Mouse (Mus musculus) embryonic facial prominence, embryonic 12.5 days (tissue): ENCODE measurements around the gene Gns. TPM values are rescaled to one million over a fixed set of nuclear protein-coding genes. Genes with fewer than 3 reads are reported as not detected.
A peak's percentile ranks its signal among the peaks of the same experiment; 100 is the strongest.

ENCODE experiments used
- ATAC-seq: fragments of 200-750 bp; cut with Nextera tagmentation; 2 replicates; pipeline ENCODE4 v1.8.0; 2017; ENCODE audit not compliant: insufficient number of reproducible peaks, insufficient read depth, low FRiP score, low TSS enrichment
- H3K27ac ChIP-seq: fragments of 300-500 bp; sonication (generic); 2 replicates; pipeline ENCODE4 v1.5.1; 2016; ENCODE audit warnings: mild to moderate bottlenecking
- H3K27me3 ChIP-seq: fragments of 300-500 bp; sonication (generic); 2 replicates; pipeline ENCODE4 v1.6.1; 2016; ENCODE audit warnings: mild to moderate bottlenecking, moderate library complexity
- H3K36me3 ChIP-seq: fragments of 300-500 bp; sonication (generic); 2 replicates; pipeline ENCODE4 v1.6.1; 2016; ENCODE audit warnings: mild to moderate bottlenecking
- H3K4me1 ChIP-seq: fragments of 300-500 bp; sonication (generic); 2 replicates; pipeline ENCODE4 v1.6.1; 2016
- H3K4me2 ChIP-seq: fragments of 300-500 bp; sonication (generic); replicated peaks from 2 replicates; pipeline ENCODE4 v1.6.1; 2016; ENCODE audit warnings: mild to moderate bottlenecking, moderate library complexity
- H3K4me3 ChIP-seq: fragments of 300-500 bp; sonication (generic); 2 replicates; pipeline ENCODE4 v1.5.1; 2016; ENCODE audit warnings: mild to moderate bottlenecking
- H3K9ac ChIP-seq: fragments of 300-500 bp; sonication (generic); 2 replicates; pipeline ENCODE4 v1.6.1; 2016; ENCODE audit warnings: mild to moderate bottlenecking, moderate library complexity
- H3K9me3 ChIP-seq: fragments of 300-500 bp; sonication (generic); 2 replicates; pipeline ENCODE4 v1.6.1; 2016; ENCODE audit warnings: mild to moderate bottlenecking, moderate library complexity
- WGBS: fragments of 180-500 bp; shearing (Covaris S2); methylation state at CpG from one replicate; pipeline ENCODE4 v1.1.7; 2016; 5-methylcytosine and 5-hydroxymethylcytosine counted together
- polyA plus RNA-seq: library from polyadenylated mRNA; unstranded; fragments of >200 nt; fragmentation: Nextera tagmentation; extraction: Ambion mirVana; gene quantifications from 2 replicates; pipeline ENCODE4 v1.2.1, GENCODE M21; 2016

Gene Gns
- polyA plus RNA-seq, 1 experiment from 2014 or later, result 55.6 TPM

- Histone ChIP-seq H3K36me3 (no peaks in the 10 kb centered on the region), H3K4me1 (peaks cover 69% of the 10 kb centered on the region), H3K9ac (no peak overlapping the region), H3K4me2 (peak overlapping the region; percentile 40), H3K9me3 (no peaks in the 10 kb centered on the region), H3K27me3 (no peaks in the 10 kb centered on the region), H3K27ac (peak overlapping the region; percentile 79), H3K4me3 (no peak overlapping the region)
- ATAC-seq, result no peak
- WGBS, result 21% methylated on average over 28 of the region's 28 CpGs
Observed at GRCm38 (mm10) chr10:121435546-121436257, 70.8 kb downstream of the Gns start.

DNA sequence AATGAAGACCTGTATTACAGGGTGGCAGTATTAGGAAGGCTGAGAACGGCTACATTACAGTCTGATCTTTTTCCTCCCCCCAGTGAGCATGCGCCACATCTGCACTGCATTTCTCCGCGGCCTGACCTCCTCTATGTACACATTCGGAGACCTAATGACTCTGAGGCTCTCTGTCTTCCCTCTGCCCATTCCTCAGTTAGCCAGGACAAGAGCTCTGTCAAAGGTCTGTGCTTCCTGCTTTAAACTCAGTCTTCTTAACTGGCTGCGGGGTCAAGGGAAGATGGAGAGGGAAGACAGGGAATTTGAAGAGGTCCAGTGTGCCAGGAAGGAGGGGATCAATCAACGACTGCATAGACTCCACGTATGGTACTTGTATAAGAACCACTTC is 71.4 kb downstream of the Gns start:
- H3K36me3 ChIP-seq, result no peaks in the 10 kb centered on the region
- 14% methylated on average over 8 of the region's 8 CpGs for WGBS
- no peak overlapping the region for H3K4me3 ChIP-seq
- H3K27me3 ChIP-seq, result no peaks in the 10 kb centered on the region
- no peak overlapping the region for H3K9ac ChIP-seq
- H3K4me1 ChIP-seq, result peaks cover 66% of the 10 kb centered on the region
- peak overlapping the region; percentile 40 for H3K4me2 ChIP-seq
- no peaks in the 10 kb centered on the region for H3K9me3 ChIP-seq
- ATAC-seq, result no peak
- H3K27ac ChIP-seq, result peak overlapping the region; percentile 79

- Histone ChIP-seq H3K36me3 (no peaks in the 10 kb centered on the region), H3K4me1 (peaks cover 68% of the 10 kb centered on the region), H3K4me2 (peak overlapping the region; percentile 40; the same call in 1 of the 2 replicates), H3K27ac (peak overlapping the region; percentile 79), H3K4me3 (no peak overlapping the region), H3K9ac (no peak overlapping the region), H3K9me3 (no peaks in the 10 kb centered on the region), H3K27me3 (no peaks in the 10 kb centered on the region)
- ATAC-seq, result no peak
- WGBS, result 29% methylated on average over 4 of the region's 4 CpGs
Observed at GRCm38 (mm10) chr10:121436693-121437092, 71.8 kb downstream of the Gns start.

DNA sequence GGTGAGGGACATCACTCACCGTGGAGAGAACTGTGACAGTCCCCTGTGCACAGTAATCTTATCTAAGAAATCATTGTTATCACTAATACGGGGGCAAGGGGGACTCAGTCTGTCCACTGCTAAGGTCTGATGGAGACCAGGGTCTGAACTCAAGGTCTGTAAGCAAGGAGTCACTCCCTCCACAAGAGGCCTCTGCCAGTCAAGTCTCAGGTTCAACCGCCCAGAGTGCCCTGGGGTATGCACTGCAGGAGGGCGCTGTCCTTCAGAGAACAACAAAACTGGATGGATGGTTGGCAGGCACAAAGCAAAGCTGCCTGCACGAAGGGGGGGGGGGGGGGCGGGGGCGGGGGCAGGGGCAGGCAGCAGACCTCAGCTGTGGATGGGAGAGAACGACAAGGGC is 73.2 kb downstream of the Gns start:
- H3K27me3 ChIP-seq, result no peaks in the 10 kb centered on the region
- H3K4me3 ChIP-seq, result no peak overlapping the region
- no peaks in the 10 kb centered on the region for H3K36me3 ChIP-seq
- ATAC-seq, result no peak
- H3K4me1 ChIP-seq, result peaks cover 60% of the 10 kb centered on the region
- H3K27ac ChIP-seq, result 0 out of 2 replicates have a peak overlapping the region, but pooled peaks have one; percentile 41
- WGBS, result 56% methylated on average over 8 of the region's 8 CpGs
- H3K9me3 ChIP-seq, result no peaks in the 10 kb centered on the region
- H3K9ac ChIP-seq, result no peak overlapping the region
- H3K4me2 ChIP-seq, result no peak overlapping the region

DNA sequence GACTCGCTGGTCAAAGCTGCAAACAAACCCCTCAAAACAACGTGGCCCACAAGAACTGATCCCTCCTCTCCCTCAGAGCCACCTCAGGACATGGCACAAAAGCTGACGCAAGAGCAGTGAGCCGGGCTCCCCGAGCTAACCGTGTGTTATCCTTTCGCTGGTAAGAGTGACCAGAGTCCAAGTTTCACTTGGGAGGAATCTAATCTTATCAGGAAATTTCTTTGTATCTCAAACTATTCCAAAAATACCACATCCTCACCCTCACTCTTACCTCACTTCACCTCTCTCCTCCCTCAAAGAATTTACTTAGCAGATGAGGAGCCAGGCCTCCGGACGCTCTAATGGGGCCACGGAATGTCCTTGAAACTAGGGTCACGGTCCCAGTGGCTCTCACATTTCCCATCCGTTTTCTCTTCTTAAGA is 74.4 kb downstream of the Gns start:
- 87% methylated on average over 12 of the region's 12 CpGs for WGBS
- no peak overlapping the region for H3K27ac ChIP-seq
- H3K36me3 ChIP-seq, result no peaks in the 10 kb centered on the region
- no peak for ATAC-seq
- peaks cover 53% of the 10 kb centered on the region for H3K4me1 ChIP-seq
- H3K27me3 ChIP-seq, result no peaks in the 10 kb centered on the region
- H3K4me3 ChIP-seq, result no peak overlapping the region
- H3K4me2 ChIP-seq, result no peak overlapping the region
- no peaks in the 10 kb centered on the region for H3K9me3 ChIP-seq
- H3K9ac ChIP-seq, result no peak overlapping the region

GRCm38 (mm10) chr10:121443791-121444190 is 78.9 kb downstream of the Gns start:
- H3K4me2 ChIP-seq, result no peak overlapping the region
- peaks cover 29% of the 10 kb centered on the region for H3K4me1 ChIP-seq
- 89% methylated on average over 9 of the region's 9 CpGs for WGBS
- no peak for ATAC-seq
- H3K9me3 ChIP-seq, result no peaks in the 10 kb centered on the region
- no peaks in the 10 kb centered on the region for H3K27me3 ChIP-seq
- no peak overlapping the region for H3K4me3 ChIP-seq
- 0 out of 2 replicates have a peak overlapping the region, but pooled peaks have one; percentile 9 for H3K27ac ChIP-seq
- no peak overlapping the region for H3K9ac ChIP-seq
- no peaks in the 10 kb centered on the region for H3K36me3 ChIP-seq

GRCm38 (mm10) chr10:121444198-121444597 is 79.3 kb downstream of the Gns start:
- H3K4me1 ChIP-seq, result peaks cover 29% of the 10 kb centered on the region
- no peaks in the 10 kb centered on the region for H3K27me3 ChIP-seq
- no peaks in the 10 kb centered on the region for H3K36me3 ChIP-seq
- WGBS, result 92% methylated on average over 7 of the region's 7 CpGs
- no peak overlapping the region for H3K4me3 ChIP-seq
- no peak for ATAC-seq
- no peak overlapping the region for H3K4me2 ChIP-seq
- no peak overlapping the region for H3K9ac ChIP-seq
- 0 out of 2 replicates have a peak overlapping the region, but pooled peaks have one; percentile 9 for H3K27ac ChIP-seq
- H3K9me3 ChIP-seq, result no peaks in the 10 kb centered on the region

GRCm38 (mm10) chr10:121445808-121446207 is 80.9 kb downstream of the Gns start:
- Histone ChIP-seq H3K9me3 (no peaks in the 10 kb centered on the region), H3K9ac (no peak overlapping the region), H3K4me3 (no peak overlapping the region), H3K36me3 (no peaks in the 10 kb centered on the region), H3K27ac (no peak overlapping the region), H3K4me2 (no peak overlapping the region), H3K4me1 (peaks cover 23% of the 10 kb centered on the region), H3K27me3 (no peaks in the 10 kb centered on the region)
- no peak for ATAC-seq
- WGBS, result 88% methylated on average over 8 of the region's 8 CpGs

Other genes with a start within 250 kb of the Gns start
- 2.0 and 2.8 TPM in 2 replicates for gene Tbc1d30, start 13.8 kb upstream of the Gns start, polyA plus RNA-seq
- 23.1 and 24.7 TPM in 2 replicates for gene Rassf3, start 111.3 kb downstream of the Gns start, polyA plus RNA-seq
- gene Tbk1, start 221.7 kb downstream of the Gns start, polyA plus RNA-seq, result 33.8 and 34.4 TPM in 2 replicates